Mouse (Mus musculus) retina, postnatal 7 days (tissue): ENCODE data around the gene Pcx.

Source experiments
- DNase-seq: peaks from one replicate; pipeline ENCODE4 v3.0.0-alpha.2; 2012; ENCODE audit warnings: low read depth, low spot score

The Pcx gene

GRCm38 (mm10) chr19:4619461-4619860 lies 109.2 kb downstream of the Pcx start:
- no peak for DNase-seq

GRCm38 (mm10) chr19:4620721-4621120 lies 110.4 kb downstream of the Pcx start:
- no peak for DNase-seq

GRCm38 (mm10) chr19:4622780-4623179 lies 112.5 kb downstream of the Pcx start:
- no peak for DNase-seq

GRCm38 (mm10) chr19:4623419-4623818 lies 113.1 kb downstream of the Pcx start:
- no peak for DNase-seq

GRCm38 (mm10) chr19:4624006-4624405 lies 113.7 kb downstream of the Pcx start:
- DNase-seq: no peak

GRCm38 (mm10) chr19:4624406-4625178 lies 114.3 kb downstream of the Pcx start:
- DNase-seq: no peak

GRCm38 (mm10) chr19:4625179-4625828 lies 115.0 kb downstream of the Pcx start, which contains the start of gene Rce1:
Gene Rce1, minus strand, starts transcription at chr19:4625641.
- peak; percentile 82 for DNase-seq

GRCm38 (mm10) chr19:4625829-4626535 lies 115.7 kb downstream of the Pcx start:
- no peak for DNase-seq

GRCm38 (mm10) chr19:4628819-4629218 lies 118.5 kb downstream of the Pcx start:
- peak; percentile 77 for DNase-seq

- DNase-seq: no peak
Measured at GRCm38 (mm10) chr19:4635986-4636385, 125.7 kb downstream of the Pcx start.

GRCm38 (mm10) chr19:4644271-4644670 lies 134.0 kb downstream of the Pcx start:
- peak; percentile 24 for DNase-seq

GRCm38 (mm10) chr19:4646917-4647492 lies 136.7 kb downstream of the Pcx start:
- DNase-seq: no peak

GRCm38 (mm10) chr19:4658156-4658555 lies 147.9 kb downstream of the Pcx start:
- no peak for DNase-seq

- no peak for DNase-seq
Measured at GRCm38 (mm10) chr19:4666815-4667214, 156.5 kb downstream of the Pcx start.

- DNase-seq: no peak
Measured at GRCm38 (mm10) chr19:4670776-4671175, 160.5 kb downstream of the Pcx start.
